Mouse (Mus musculus) lung, embryonic 15.5 days (tissue): Measurements from ENCODE around the gene Olfr657. TPM values are rescaled to one million over a fixed set of nuclear protein-coding genes. Genes with fewer than 3 reads are reported as not detected.

Experiments used
- ATAC-seq: fragments of 200-750 bp; cut with Nextera tagmentation; 2 replicates; pipeline ENCODE4 v1.8.0; 2017; ENCODE audit warnings: moderate number of reproducible peaks, borderline replicate concordance; ENCODE audit not compliant: low FRiP score, low TSS enrichment; ENCODE audit errors: extremely low read depth
- H3K27ac ChIP-seq: fragments of 300-500 bp; sonication (generic); 2 replicates; pipeline ENCODE4 v1.5.1; 2015; ENCODE audit warnings: moderate library complexity, mild to moderate bottlenecking, inconsistent platforms
- H3K27me3 ChIP-seq: fragments of 300-500 bp; sonication (generic); 2 replicates; pipeline ENCODE4 v1.6.1; 2015; ENCODE audit warnings: inconsistent platforms
- H3K36me3 ChIP-seq: fragments of 300-500 bp; sonication (generic); 2 replicates; pipeline ENCODE4 v1.6.1; 2015; ENCODE audit warnings: inconsistent platforms
- H3K4me1 ChIP-seq: fragments of 300-500 bp; sonication (generic); 2 replicates; pipeline ENCODE4 v1.6.1; 2015; ENCODE audit warnings: inconsistent platforms
- H3K4me2 ChIP-seq: fragments of 300-500 bp; sonication (generic); 2 replicates; pipeline ENCODE4 v1.6.1; 2015; ENCODE audit warnings: inconsistent platforms, mild to moderate bottlenecking, moderate library complexity
- H3K4me3 ChIP-seq: fragments of 300-500 bp; sonication (generic); 2 replicates; pipeline ENCODE4 v1.5.1; 2015; ENCODE audit warnings: mild to moderate bottlenecking, inconsistent platforms
- H3K9ac ChIP-seq: fragments of 300-500 bp; sonication (generic); 2 replicates; pipeline ENCODE4 v1.6.1; 2015; ENCODE audit warnings: inconsistent platforms
- H3K9me3 ChIP-seq: fragments of 300-500 bp; sonication (generic); 2 replicates; pipeline ENCODE4 v1.6.1; 2016; ENCODE audit warnings: inconsistent platforms
- WGBS: fragments of 180-500 bp; shearing (Covaris S2); methylation state at CpG from one replicate; pipeline ENCODE4 v1.1.7; 2015; 5-methylcytosine and 5-hydroxymethylcytosine counted together
- polyA plus RNA-seq: library from polyadenylated mRNA; unstranded; fragments of >200 nt; fragmentation: Nextera tagmentation; extraction: Ambion mirVana; gene quantifications from 2 replicates; pipeline ENCODE4 v1.2.1, GENCODE M21; 2015

Olfr657 gene
- polyA plus RNA-seq: not detected in 2 replicates

- H3K9me3 ChIP-seq: no peaks in the 10 kb centered on the region
Measured at GRCm38 (mm10) chr7:104624494-104624893, at the start of gene Olfr657. Gene Olfr657 (plus strand): TSS chr7:104624794.

GRCm38 (mm10) chr7:104577014-104577413 lies 47.6 kb upstream of the Olfr657 start, which contains the start of gene Olfr653:
Gene Olfr653 (plus strand): TSS chr7:104577314.
- Histone ChIP-seq H3K9me3 (no peaks in the 10 kb centered on the region), H3K4me2 (no peak within 1 kb of the TSS), H3K9ac (no peak within 1 kb of the TSS), H3K4me1 (no peaks in the 10 kb centered on the region), H3K27ac (no peak within 1 kb of the TSS), H3K4me3 (no peak within 1 kb of the TSS), H3K36me3 (no peaks in the 10 kb centered on the region), H3K27me3 (no peaks in the 10 kb centered on the region)
- 57% methylated on average over 2 of the region's 2 CpGs for WGBS
- no peak for ATAC-seq

More at GRCm38 (mm10) chr7:104624494-104624893, at the start of gene Olfr657:
- Histone ChIP-seq H3K27me3 (no peaks in the 10 kb centered on the region), H3K4me1 (no peaks in the 10 kb centered on the region), H3K36me3 (no peaks in the 10 kb centered on the region), H3K4me2 (no peak within 1 kb of the TSS), H3K27ac (no peak within 1 kb of the TSS), H3K4me3 (no peak within 1 kb of the TSS), H3K9ac (no peak within 1 kb of the TSS)
- ATAC-seq: no peak

- WGBS: 88% methylated on average over 4 of the region's 4 CpGs
- ATAC-seq: no peak
- H3K4me1 ChIP-seq: no peaks in the 10 kb centered on the region
Measured at GRCm38 (mm10) chr7:104580846-104581245, 43.7 kb upstream of the Olfr657 start.

GRCm38 (mm10) chr7:104581429-104581828 lies 43.2 kb upstream of the Olfr657 start:
- H3K36me3 ChIP-seq: no peaks in the 10 kb centered on the region
- H3K9me3 ChIP-seq: no peaks in the 10 kb centered on the region
- no peak for ATAC-seq
- no peaks in the 10 kb centered on the region for H3K4me1 ChIP-seq
- no peak overlapping the region for H3K4me3 ChIP-seq
- no peak overlapping the region for H3K9ac ChIP-seq
- no peaks in the 10 kb centered on the region for H3K27me3 ChIP-seq
- H3K4me2 ChIP-seq: no peak overlapping the region
- no peak overlapping the region for H3K27ac ChIP-seq
- WGBS: 69% methylated on average over 4 of the region's 4 CpGs

More at GRCm38 (mm10) chr7:104580846-104581245, 43.7 kb upstream of the Olfr657 start:
- H3K27me3 ChIP-seq: no peaks in the 10 kb centered on the region
- H3K9ac ChIP-seq: no peak overlapping the region
- H3K36me3 ChIP-seq: no peaks in the 10 kb centered on the region
- no peaks in the 10 kb centered on the region for H3K9me3 ChIP-seq
- H3K27ac ChIP-seq: no peak overlapping the region
- H3K4me2 ChIP-seq: no peak overlapping the region
- H3K4me3 ChIP-seq: no peak overlapping the region

- H3K27me3 ChIP-seq: no peaks in the 10 kb centered on the region
- H3K4me3 ChIP-seq: no peak within 1 kb of the TSS
- H3K4me2 ChIP-seq: no peak within 1 kb of the TSS
- H3K9ac ChIP-seq: no peak within 1 kb of the TSS
- H3K27ac ChIP-seq: no peak within 1 kb of the TSS
- ATAC-seq: no peak
- WGBS: 77% methylated on average over 4 of the region's 4 CpGs
- H3K36me3 ChIP-seq: no peaks in the 10 kb centered on the region
- no peaks in the 10 kb centered on the region for H3K9me3 ChIP-seq
- H3K4me1 ChIP-seq: no peaks in the 10 kb centered on the region
Measured at GRCm38 (mm10) chr7:104586725-104587124, 37.9 kb upstream of the Olfr657 start, which contains the start of gene Olfr654. Gene Olfr654 (plus strand): TSS chr7:104587025.

GRCm38 (mm10) chr7:104588274-104588673 lies 36.3 kb upstream of the Olfr657 start:
- Histone ChIP-seq H3K9ac (no peak overlapping the region), H3K4me1 (no peaks in the 10 kb centered on the region), H3K4me3 (no peak overlapping the region), H3K36me3 (no peaks in the 10 kb centered on the region), H3K27ac (no peak overlapping the region), H3K4me2 (no peak overlapping the region), H3K27me3 (no peaks in the 10 kb centered on the region), H3K9me3 (no peaks in the 10 kb centered on the region)
- 80% methylated on average over 5 of the region's 5 CpGs for WGBS
- ATAC-seq: no peak

- Histone ChIP-seq H3K27ac (no peak within 1 kb of the TSS), H3K9ac (no peak within 1 kb of the TSS), H3K27me3 (no peaks in the 10 kb centered on the region), H3K4me1 (no peaks in the 10 kb centered on the region), H3K9me3 (no peaks in the 10 kb centered on the region), H3K36me3 (no peaks in the 10 kb centered on the region), H3K4me3 (no peak within 1 kb of the TSS), H3K4me2 (no peak within 1 kb of the TSS)
- no peak for ATAC-seq
- 80% methylated on average over 2 of the region's 2 CpGs for WGBS
Measured at GRCm38 (mm10) chr7:104601679-104602078, 22.9 kb upstream of the Olfr657 start, which contains the start of gene Olfr655. Gene Olfr655 (minus strand): TSS chr7:104601779.

- Histone ChIP-seq H3K27ac (no peak overlapping the region), H3K4me2 (no peak overlapping the region), H3K9ac (no peak overlapping the region), H3K27me3 (no peaks in the 10 kb centered on the region), H3K9me3 (no peaks in the 10 kb centered on the region), H3K36me3 (no peaks in the 10 kb centered on the region), H3K4me3 (no peak overlapping the region), H3K4me1 (no peaks in the 10 kb centered on the region)
- 2% methylated on average over 3 of the region's 3 CpGs for WGBS
- no peak for ATAC-seq
Measured at GRCm38 (mm10) chr7:104603173-104603572, 21.4 kb upstream of the Olfr657 start.

GRCm38 (mm10) chr7:104604727-104605126 lies 19.9 kb upstream of the Olfr657 start:
- Histone ChIP-seq H3K9me3 (no peaks in the 10 kb centered on the region), H3K4me2 (no peak overlapping the region), H3K27ac (no peak overlapping the region), H3K9ac (no peak overlapping the region), H3K36me3 (no peaks in the 10 kb centered on the region), H3K4me1 (no peaks in the 10 kb centered on the region), H3K4me3 (no peak overlapping the region), H3K27me3 (no peaks in the 10 kb centered on the region)
- ATAC-seq: no peak

GRCm38 (mm10) chr7:104613655-104614054 lies 10.9 kb upstream of the Olfr657 start, which contains the start of gene Olfr656:
Gene Olfr656 (plus strand): TSS chr7:104613955.
- ATAC-seq: no peak
- H3K4me1 ChIP-seq: no peaks in the 10 kb centered on the region
- WGBS: 78% methylated on average over 4 of the region's 4 CpGs
- no peak within 1 kb of the TSS for H3K4me3 ChIP-seq
- H3K27ac ChIP-seq: no peak within 1 kb of the TSS
- no peaks in the 10 kb centered on the region for H3K36me3 ChIP-seq
- H3K4me2 ChIP-seq: no peak within 1 kb of the TSS
- H3K9ac ChIP-seq: no peak within 1 kb of the TSS
- no peaks in the 10 kb centered on the region for H3K9me3 ChIP-seq
- no peaks in the 10 kb centered on the region for H3K27me3 ChIP-seq

GRCm38 (mm10) chr7:104646841-104647482 lies 22.4 kb downstream of the Olfr657 start, which contains the start of gene Olfr658:
Gene Olfr658 (minus strand): TSS chr7:104647305.
- no peaks in the 10 kb centered on the region for H3K27me3 ChIP-seq
- H3K4me3 ChIP-seq: no peak within 1 kb of the TSS
- H3K36me3 ChIP-seq: no peaks in the 10 kb centered on the region
- H3K4me2 ChIP-seq: peak within 1 kb of the TSS; percentile 44
- no peaks in the 10 kb centered on the region for H3K9me3 ChIP-seq
- no peak within 1 kb of the TSS for H3K9ac ChIP-seq
- no peaks in the 10 kb centered on the region for H3K4me1 ChIP-seq
- H3K27ac ChIP-seq: no peak within 1 kb of the TSS
- ATAC-seq: peak; percentile 55
- WGBS: 13% methylated on average over 20 of the region's 22 CpGs

- no peak for ATAC-seq
- no peak within 1 kb of the TSS for H3K4me3 ChIP-seq
- H3K4me1 ChIP-seq: no peaks in the 10 kb centered on the region
- H3K36me3 ChIP-seq: no peaks in the 10 kb centered on the region
- no peaks in the 10 kb centered on the region for H3K27me3 ChIP-seq
- H3K4me2 ChIP-seq: no peak within 1 kb of the TSS
- H3K9me3 ChIP-seq: no peaks in the 10 kb centered on the region
- no peak within 1 kb of the TSS for H3K9ac ChIP-seq
- H3K27ac ChIP-seq: no peak within 1 kb of the TSS
- WGBS: 82% methylated on average over 3 of the region's 3 CpGs
Measured at GRCm38 (mm10) chr7:104666453-104666852, 41.9 kb downstream of the Olfr657 start, which contains the start of gene Olfr659. Gene Olfr659 (plus strand): TSS chr7:104666753.
